Mouse (Mus musculus) left cerebral cortex, adult 9 months (tissue): ENCODE results near the gene Apobec2.
A peak's percentile ranks its signal among the peaks of the same experiment; 100 is the strongest.

ENCODE experiments used
- DNase-seq, 2 experiments: peaks; one replicate each; pipeline ENCODE4 v3.0.0; 2022; ENCODE audit warnings: low spot score in 2 of 2

The Apobec2 gene

GRCm38 (mm10) chr17:48437421-48437911 lies 4.7 kb upstream of the Apobec2 start:
- no peak for DNase-seq

- no peak for DNase-seq
Measured at GRCm38 (mm10) chr17:48436487-48436886, 3.8 kb upstream of the Apobec2 start.

GRCm38 (mm10) chr17:48434479-48434878 lies 1.7 kb upstream of the Apobec2 start:
- DNase-seq = no peak

- no peak for DNase-seq
Measured at GRCm38 (mm10) chr17:48433689-48434330, 1.1 kb upstream of the Apobec2 start.

GRCm38 (mm10) chr17:48433006-48433655 lies 401 bp upstream of the Apobec2 start:
- DNase-seq = no peak

GRCm38 (mm10) chr17:48431054-48431453 lies 1.7 kb downstream of the Apobec2 start:
- DNase-seq = no peak

GRCm38 (mm10) chr17:48430394-48430793 lies 2.3 kb downstream of the Apobec2 start:
- no peak for DNase-seq

GRCm38 (mm10) chr17:48427852-48428530 lies 4.7 kb downstream of the Apobec2 start:
- DNase-seq = no peak

- no peak for DNase-seq
Measured at GRCm38 (mm10) chr17:48426991-48427750, 5.6 kb downstream of the Apobec2 start.

GRCm38 (mm10) chr17:48425823-48426612 lies 6.7 kb downstream of the Apobec2 start:
- DNase-seq = no peak

GRCm38 (mm10) chr17:48424237-48424636 lies 8.5 kb downstream of the Apobec2 start:
- DNase-seq = no peak

- no peak for DNase-seq
Measured at GRCm38 (mm10) chr17:48419571-48419970, 13.2 kb downstream of the Apobec2 start.

- DNase-seq = no peak
Measured at GRCm38 (mm10) chr17:48418781-48419180, 13.9 kb downstream of the Apobec2 start.

- DNase-seq = no peak
Measured at GRCm38 (mm10) chr17:48418174-48418573, 14.6 kb downstream of the Apobec2 start.

GRCm38 (mm10) chr17:48417521-48417920 lies 15.2 kb downstream of the Apobec2 start:
- DNase-seq = no peak

GRCm38 (mm10) chr17:48416425-48417195 lies 16.1 kb downstream of the Apobec2 start:
- peak in 1 of 2 experiments; percentile 60 for DNase-seq

GRCm38 (mm10) chr17:48416011-48416410 lies 16.7 kb downstream of the Apobec2 start:
- no peak for DNase-seq

GRCm38 (mm10) chr17:48411241-48411640 lies 21.5 kb downstream of the Apobec2 start:
- no peak for DNase-seq

- DNase-seq = peak in 1 of 2 experiments; percentile 27
Measured at GRCm38 (mm10) chr17:48410299-48410785, 22.4 kb downstream of the Apobec2 start.
